Mouse (Mus musculus): Measurements from ENCODE around the gene Psmc5.

DNA sequence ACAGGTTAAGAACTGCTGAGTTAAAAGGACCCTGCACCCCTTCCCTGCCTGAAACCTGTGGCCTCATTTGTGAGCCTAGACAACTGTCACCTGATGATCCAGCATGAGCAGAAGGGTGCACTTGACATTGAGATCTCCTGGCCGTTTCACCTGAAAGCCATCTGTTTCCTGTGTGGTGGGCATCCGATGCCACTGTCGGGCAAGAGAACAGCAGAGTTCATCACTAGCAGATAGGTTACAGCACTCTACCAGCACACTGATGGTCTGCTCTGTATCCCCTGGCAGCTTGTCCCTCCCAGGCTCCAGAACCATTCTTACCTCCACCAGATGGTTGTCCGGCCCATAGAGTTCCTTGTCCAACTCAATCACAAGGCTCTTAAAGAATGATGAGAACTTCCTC lies 9.6 kb downstream of the Psmc5 start:
- no peak for TF ChIP-seq POLR2A (IDR thresholded peaks at IDR 0.05; ENCODE audit: borderline replicate concordance, extremely low read depth, insufficient read depth, insufficient read length, poor library complexity, severe bottlenecking)
- TF ChIP-seq CTCF (IDR thresholded peaks at IDR 0.05; ENCODE audit: borderline replicate concordance, extremely low read depth, insufficient read depth, insufficient read length): no peak
